Mouse (Mus musculus) lung, postnatal 14 days (tissue): Measurements from ENCODE around the gene Gm13287.
"Not testable (repeated sequence)": the region's sequence is repeated elsewhere in the genome, so short reads cannot be mapped to it uniquely, and the experiment has no call there.

Experiments used
- DNase-seq: peaks from one replicate; pipeline ENCODE4 v3.0.0; 2021

Gene Gm13287

GRCm38 (mm10) chr4:88799365-88799764 is 3.7 kb upstream of the Gm13287 start, which contains the start of gene Gm13285:
TSS of gene Gm13285 (plus strand) at chr4:88799665.
- not testable (repeated sequence) for DNase-seq

GRCm38 (mm10) chr4:88805231-88805630 is 2.2 kb downstream of the Gm13287 start, which contains the start of gene Gm13288:
TSS of gene Gm13288 (plus strand) at chr4:88805531.
- not testable (repeated sequence) for DNase-seq

DNA sequence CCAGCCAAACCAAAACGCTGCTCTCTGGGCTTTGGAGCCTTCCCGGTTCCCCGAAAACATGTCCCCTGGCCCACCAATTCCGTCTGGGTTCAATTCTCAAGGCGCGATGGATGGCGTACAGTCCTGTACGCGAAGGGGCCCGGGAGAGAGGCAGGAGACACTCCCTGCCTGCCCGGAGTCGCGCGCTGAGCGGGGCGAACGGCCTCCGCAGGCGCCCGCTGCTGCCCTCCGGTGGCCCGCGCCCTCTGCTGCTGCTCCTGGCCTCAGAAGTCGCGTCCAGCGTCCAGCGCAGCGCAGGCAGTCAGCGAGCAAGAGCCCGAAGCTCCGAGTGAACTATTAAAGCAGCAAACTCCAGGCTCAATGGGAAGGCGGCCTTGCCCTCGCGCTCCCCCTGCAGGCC is 2.7 kb downstream of the Gm13287 start:
- DNase-seq = peak; percentile 34

DNA sequence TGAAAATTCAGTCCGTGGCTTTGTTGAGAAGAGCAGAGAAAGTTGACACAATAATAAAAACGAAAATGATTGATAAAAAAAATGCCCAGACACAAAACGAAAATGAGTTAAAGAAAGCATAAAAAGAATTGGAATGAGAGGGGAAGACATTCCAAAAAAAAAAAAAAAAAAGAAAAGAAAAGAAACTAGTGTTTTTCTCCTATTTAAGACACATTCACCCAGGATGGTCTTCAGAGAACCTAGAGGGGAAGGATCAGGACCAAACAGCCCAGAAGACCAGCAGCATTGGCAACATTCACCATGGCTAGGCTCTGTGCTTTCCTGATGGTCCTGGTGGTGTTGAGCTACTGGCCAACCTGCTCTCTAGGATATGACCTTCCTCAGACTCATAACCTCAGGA is 12.9 kb downstream of the Gm13287 start, which contains the start of gene Ifna7:
Gene Ifna7 (plus strand): TSS at position 301 of the 400 bp plus-strand sequence.
- no peak for DNase-seq

DNA sequence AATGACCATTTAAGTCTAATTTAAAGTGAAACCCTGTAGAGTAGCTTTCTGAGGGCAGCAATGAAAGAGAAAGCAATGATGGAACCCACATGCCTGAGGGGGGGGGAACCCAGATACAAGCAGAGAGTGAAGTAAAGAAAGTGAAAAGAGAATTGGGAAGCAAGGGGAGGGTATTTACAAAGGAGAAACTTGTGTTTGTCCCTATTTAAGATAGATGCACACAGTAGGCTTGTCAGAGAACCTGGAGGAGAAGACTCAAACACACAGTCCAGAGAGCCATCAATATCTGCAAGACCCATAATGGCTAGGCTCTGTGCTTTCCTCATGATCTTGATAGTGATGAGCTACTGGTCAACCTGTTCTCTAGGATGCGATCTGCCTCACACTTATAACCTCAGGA is 16.6 kb downstream of the Gm13287 start, which contains the start of gene Ifna11:
Gene Ifna11 (plus strand): TSS at position 301 of the 400 bp plus-strand sequence.
- no peak for DNase-seq

GRCm38 (mm10) chr4:88822995-88823394 is 19.9 kb downstream of the Gm13287 start:
- no peak for DNase-seq

GRCm38 (mm10) chr4:88827116-88827515 is 24.1 kb downstream of the Gm13287 start, which contains the start of gene Ifna6:
TSS of gene Ifna6 (plus strand) at chr4:88827416.
- DNase-seq = not testable (repeated sequence)

DNA sequence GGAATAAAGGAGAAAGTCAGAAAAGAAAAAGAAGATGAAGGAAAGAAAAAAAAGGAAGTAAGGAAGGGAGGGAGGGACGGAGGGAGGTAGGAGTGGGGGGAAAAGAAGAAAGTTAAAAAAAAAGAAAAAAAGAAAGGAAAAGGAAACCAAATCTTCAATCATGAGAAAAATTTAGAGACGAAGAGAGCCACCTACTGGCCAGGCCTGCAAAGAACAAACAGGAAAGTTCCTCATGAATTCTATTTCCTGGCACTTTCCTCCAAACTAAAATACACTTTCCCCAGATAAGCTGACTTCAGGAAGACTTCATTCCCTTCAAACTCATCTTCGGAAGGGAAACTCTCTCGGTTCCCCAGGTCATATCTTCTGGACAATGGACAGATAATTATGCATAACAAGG is 27.5 kb downstream of the Gm13287 start:
- peak; percentile 22 for DNase-seq

- DNase-seq = not testable (repeated sequence)
Measured at GRCm38 (mm10) chr4:88835225-88835624, 32.2 kb downstream of the Gm13287 start, which contains the start of gene Ifna5. TSS of gene Ifna5 (plus strand) at chr4:88835525.

DNA sequence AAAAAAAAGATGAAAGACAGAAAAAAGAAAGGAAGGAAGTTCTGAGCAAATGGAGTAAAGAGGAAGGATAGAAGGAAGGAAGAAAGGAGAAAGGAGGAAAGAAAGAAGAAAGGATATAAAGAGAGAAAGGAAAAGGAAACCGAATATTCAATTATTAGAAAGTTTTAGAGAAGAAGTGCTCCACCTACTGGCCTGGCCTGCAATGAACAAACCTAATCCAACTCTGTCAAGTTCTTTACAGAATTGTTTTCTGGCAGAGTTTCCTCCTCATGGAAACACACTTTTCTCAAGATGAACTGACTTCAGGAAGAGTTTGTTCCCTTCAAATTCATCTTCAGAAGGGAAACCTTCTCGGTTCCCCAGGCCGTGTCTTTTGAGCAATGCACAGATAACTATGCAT is 35.8 kb downstream of the Gm13287 start:
- DNase-seq = peak; percentile 4

GRCm38 (mm10) chr4:88840058-88840457 is 37.0 kb downstream of the Gm13287 start:
- DNase-seq = no peak

GRCm38 (mm10) chr4:88841438-88841911 is 38.4 kb downstream of the Gm13287 start, which contains the start of gene Ifna4:
TSS of gene Ifna4 (plus strand) at chr4:88841861.
- no peak for DNase-seq

DNA sequence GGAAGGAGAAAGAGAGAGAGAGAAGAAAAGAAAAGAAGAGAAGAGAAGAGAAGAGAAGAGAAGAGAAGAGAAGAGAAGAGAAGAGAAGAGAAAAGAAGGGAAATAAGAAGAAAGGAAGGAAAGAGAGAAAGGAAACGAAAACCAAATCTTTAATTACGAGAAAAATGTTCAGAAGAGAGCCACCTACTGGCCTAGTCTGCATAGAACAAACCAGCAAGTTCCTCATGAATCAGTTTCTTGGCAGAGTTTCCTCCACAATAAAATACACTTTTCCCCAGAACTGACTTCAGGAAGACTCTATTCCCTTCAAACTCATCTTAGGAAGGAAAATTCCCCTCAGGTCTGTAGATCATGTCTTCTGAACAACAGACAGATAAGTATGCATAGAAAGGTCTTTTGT is 42.3 kb downstream of the Gm13287 start:
- DNase-seq = no peak

GRCm38 (mm10) chr4:88849698-88850097 is 46.6 kb downstream of the Gm13287 start, which contains the start of gene Ifna1:
TSS of gene Ifna1 (plus strand) at chr4:88850087.
- no peak for DNase-seq

DNA sequence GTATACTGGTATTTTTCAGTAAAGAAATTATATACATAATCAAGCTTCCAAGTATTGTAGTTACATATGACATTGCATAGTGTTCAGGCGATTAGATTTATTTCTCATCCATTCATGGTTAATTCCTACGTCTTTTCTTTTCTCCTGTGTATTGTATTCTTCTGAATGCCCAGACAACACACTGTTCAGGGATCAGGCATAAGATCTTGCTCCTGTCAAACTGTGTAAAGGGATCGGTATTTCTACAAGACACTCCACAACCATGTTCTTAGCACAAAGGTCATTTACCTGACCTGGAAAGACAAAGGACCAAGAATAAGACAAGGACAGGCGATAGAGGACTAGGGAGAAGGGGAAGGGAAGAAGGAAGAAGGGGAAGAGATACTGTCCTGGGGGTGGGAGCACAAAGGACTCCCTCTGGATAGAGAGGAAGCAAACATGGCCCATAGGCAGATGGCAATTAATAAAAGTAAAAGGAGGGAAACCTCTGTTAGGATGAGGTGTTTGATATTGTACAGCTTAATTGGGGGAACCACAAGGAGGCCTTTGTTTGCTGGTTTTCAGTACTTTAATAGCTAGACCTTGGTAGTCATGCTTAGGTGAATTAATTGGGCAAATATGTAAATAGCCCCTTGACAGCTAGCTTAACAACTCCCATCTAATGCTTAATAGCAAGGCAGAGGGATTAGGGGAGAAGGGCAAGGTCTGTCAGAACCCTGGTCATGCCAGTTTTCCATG is 48.1 kb downstream of the Gm13287 start:
- no peak for DNase-seq
